Mouse (Mus musculus) cortical plate, adult 2 months (tissue): Measurements from ENCODE around the gene Dnajc17.

Source experiments
- CTCF ChIP-seq: fragments of 200-500 bp; IDR thresholded peaks from 2 replicates; pipeline ENCODE4 v1.5.1; 2011; ENCODE audit warnings: mild to moderate bottlenecking, control low read depth, low read length; ENCODE audit not compliant: insufficient read depth; ENCODE audit errors: extremely low read depth
- POLR2A ChIP-seq: fragments of 200-500 bp; IDR thresholded peaks from 2 replicates; pipeline ENCODE4 v1.6.1; 2011; ENCODE audit warnings: mild to moderate bottlenecking, low read length, control low read depth; ENCODE audit not compliant: insufficient read depth; ENCODE audit errors: extremely low read depth

DNA sequence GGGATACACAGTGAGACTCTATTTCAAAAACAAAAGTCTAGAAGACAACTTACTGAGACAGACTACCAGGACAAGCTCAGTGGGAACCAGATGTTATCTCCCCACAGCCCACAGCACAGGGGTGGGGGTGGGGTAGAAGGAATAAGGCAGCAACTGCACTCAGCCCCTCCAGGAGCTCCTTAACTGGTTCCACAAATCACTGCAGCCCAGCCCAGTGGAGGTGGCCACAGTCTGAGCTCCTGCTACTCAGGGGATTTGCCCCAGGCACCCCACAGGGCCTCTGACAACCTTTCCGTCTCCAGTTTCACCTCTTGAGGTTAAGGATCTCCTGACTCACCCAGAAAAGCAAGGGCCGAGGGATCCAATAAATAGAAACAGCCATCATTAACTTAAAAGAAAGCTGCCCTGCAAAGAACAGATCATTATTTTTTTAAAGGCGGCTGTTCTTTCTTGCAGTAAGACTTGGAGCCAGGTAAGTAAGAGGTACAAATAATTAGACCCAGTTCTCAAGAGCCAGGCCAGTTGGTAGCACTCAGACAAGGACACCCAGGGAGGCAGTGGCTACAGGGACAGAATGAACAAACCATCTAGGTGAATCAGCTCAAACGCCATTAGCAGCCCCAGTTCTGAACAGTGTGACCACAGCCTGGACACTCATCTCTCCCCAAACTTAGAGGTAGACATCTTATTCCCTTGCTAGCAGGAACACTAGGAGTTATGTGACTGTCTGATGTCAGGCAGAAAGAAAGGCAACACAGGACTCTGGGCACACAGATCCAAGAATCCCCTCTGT, 12.1 kb downstream of the Dnajc17 start:
- TF ChIP-seq POLR2A (no peak), CTCF (no peak)
